ENCODE assay signal across 8 mouse cellular contexts in genomic region chr7:134414005-134414690, GRCm38 (mm10). TPM values are rescaled to one million over a fixed set of nuclear protein-coding genes. Genes with fewer than 3 reads are reported as not detected.
DNase-seq lines count a peak whose midpoint lies in the region; ATAC-seq lines count a peak whose summit lies in the region.

No protein-coding gene starts in this region.

- no peak for ATAC-seq in kidney, embryonic 14.5 days (ENCODE audit: low FRiP score, low TSS enrichment)

- H3K36me3 ChIP-seq in kidney, embryonic 14.5 days (ENCODE audit: control insufficient read depth, insufficient read depth, low read length), result no peaks in the 10 kb centered on the region

- intact Hi-C loops in heart, postnatal 36 days (cut with DNase I), result loop anchor here (5.0 kb wide), 1 partner anchor 153 kb away; no protein-coding TSS in a partner anchor
- intact Hi-C loops in left cerebral cortex, postnatal 25 days (cut with DNase I), result no loop called here

- H3K4me1 ChIP-seq in kidney, embryonic 14.5 days (ENCODE audit: control insufficient read depth, insufficient read depth, low read length), result no peaks in the 10 kb centered on the region

- H3K27me3 ChIP-seq in kidney, embryonic 14.5 days (ENCODE audit: control insufficient read depth, insufficient read depth, low read length), result no peaks in the 10 kb centered on the region

- H3K9ac ChIP-seq in kidney, embryonic 14.5 days (ENCODE audit: low read depth, low read length), result no peak overlapping the region

- H3K4me2 ChIP-seq in kidney, embryonic 14.5 days (replicated peaks; ENCODE audit: low read depth, low read length), result no peak overlapping the region

- H3K4me3 ChIP-seq in kidney, embryonic 14.5 days (ENCODE audit: low read length), result no peak overlapping the region

- no peak overlapping the region for H3K27ac ChIP-seq in kidney, embryonic 14.5 days (ENCODE audit: low read depth, low read length)

- WGBS in kidney, embryonic 14.5 days, result 36% methylated on average over 14 of the region's 14 CpGs

- no peaks in the 10 kb centered on the region for H3K9me3 ChIP-seq in kidney, embryonic 14.5 days (ENCODE audit: control insufficient read depth, low read length)

- DNase-seq in kidney, adult 11 months, result peak; percentile 30
- peak; percentile 63 for DNase-seq in ES-CJ7 (ENCODE audit: low read depth, low spot score)
- DNase-seq in adrenal gland, postnatal 10 days, result peak; percentile 60
- peak; percentile 22 to 38 for DNase-seq in heart, postnatal 36 days
- peak; percentile 59 for DNase-seq in lung, postnatal 36 days
- no peak for DNase-seq in yolk sac, embryonic 10.5 days (ENCODE audit: low spot score)
- no peak for DNase-seq in left cerebral cortex, postnatal 25 days (ENCODE audit: low spot score in 2 of 2)

RNA-seq across cellular contexts. Expression of gene D7Ertd443e, which starts 28.7 kb away (rescaled TPM):
- 0.21 and 0.32 TPM in 2 replicates for polyA plus RNA-seq in kidney, embryonic 14.5 days (2014; fragmentation: Nextera tagmentation; extraction: Ambion mirVana)
- 1 to 10 TPM; 3.6 to 3.8 TPM for total RNA-seq in adrenal gland, postnatal 10 days (2021)
- total RNA-seq in heart, postnatal 36 days (2021), result 1 to 10 TPM; 2.6 to 3.6 TPM
- total RNA-seq in left cerebral cortex, postnatal 25 days (2021), result 1 to 10 TPM; 2.0 to 2.8 TPM

Comparison
In these comparisons a context has a peak if more than half of its experiments do, and no peak if none do; other contexts are left out.
1. DNase-seq: peak in kidney, adult 11 months (single experiment), ES-CJ7 (single experiment), adrenal gland, postnatal 10 days (single experiment), heart, postnatal 36 days (2 of 2) and lung, postnatal 36 days (single experiment); none in yolk sac, embryonic 10.5 days (single experiment) and left cerebral cortex, postnatal 25 days (0 of 2).